Mouse (Mus musculus) thymus, postnatal 4 days (tissue): Measurements from ENCODE around the gene Erg28.

Experiments used
- DNase-seq: peaks from one replicate; pipeline ENCODE4 v3.0.0; 2021

Gene Erg28

DNA sequence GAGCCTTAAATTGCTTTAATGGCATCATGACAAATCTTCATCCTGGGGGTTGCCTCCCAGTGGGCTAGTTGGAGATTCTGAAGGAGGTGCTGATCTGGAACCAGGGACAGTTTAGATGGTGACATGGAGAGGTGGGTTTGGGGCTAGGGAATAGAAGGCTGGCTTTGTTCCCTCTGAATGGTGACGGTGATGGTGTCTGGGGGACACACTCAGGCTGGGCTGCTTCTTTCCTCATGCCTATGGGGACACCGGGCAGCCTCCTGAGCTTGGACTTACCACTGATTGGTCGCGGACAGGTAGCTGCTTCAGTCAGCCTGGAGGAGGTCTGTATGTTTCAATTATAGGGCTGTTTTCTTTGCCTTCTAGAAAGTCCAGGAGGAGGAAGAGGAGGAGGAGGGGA is 12.7 kb downstream of the Erg28 start:
- DNase-seq = no peak

DNA sequence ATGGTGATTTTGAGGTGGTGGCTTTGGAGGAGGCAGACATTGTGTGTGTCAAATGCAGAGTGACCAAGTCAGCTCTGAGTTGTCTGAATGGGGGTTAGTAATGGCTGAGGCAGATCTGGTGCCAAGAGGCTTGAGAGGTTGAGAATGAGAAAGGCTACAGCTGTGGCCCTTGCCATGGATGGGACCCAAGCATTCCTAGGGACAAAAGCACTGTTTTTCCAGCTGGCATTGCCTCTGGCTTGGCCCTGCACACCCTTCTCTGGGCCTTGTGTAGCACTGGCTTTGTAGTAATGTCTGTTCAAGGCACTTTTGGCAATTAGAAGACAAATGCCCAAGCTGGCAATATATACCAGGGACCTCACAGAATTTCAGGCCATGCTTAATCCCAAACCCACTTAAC is 13.4 kb downstream of the Erg28 start:
- no peak for DNase-seq

DNA sequence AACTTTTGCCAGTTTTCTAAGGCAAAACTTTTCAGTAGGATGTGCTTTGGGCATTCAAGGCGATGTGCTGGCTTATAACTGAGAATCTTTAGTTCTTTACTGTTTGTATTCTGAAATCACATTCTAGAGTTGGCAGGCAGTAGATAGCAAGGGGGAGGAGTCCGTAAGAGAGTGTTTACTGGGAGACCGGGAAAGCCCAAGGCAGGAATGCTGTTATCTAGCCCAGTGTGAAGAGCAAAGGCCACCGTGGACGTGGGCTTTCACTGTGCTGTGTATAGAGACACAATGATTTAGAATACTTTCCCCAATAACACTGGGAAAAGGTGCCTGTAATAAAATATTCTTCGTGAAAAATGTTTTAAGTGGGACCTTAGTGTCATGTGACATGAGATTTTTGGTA is 14.6 kb downstream of the Erg28 start:
- DNase-seq = no peak

DNA sequence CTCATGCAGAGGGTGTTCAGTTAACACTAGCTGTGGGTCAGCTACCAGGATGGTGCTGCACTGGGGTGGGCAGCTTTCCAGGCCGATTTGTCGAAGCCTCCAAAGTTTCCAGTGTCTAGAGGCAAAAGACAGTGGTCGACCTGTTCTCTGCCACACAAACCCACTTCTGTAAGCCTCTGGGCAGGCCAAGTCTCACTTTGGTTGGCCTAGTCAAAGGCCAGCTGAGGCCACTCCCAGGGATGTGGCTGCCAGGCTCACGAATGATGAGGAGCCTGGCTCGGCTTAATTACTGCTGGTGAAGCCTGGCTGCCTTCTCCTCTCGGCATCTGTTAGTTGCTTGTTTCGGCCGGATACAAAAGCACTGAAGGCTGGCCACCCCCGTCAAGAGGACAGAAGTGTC is 24.3 kb downstream of the Erg28 start:
- DNase-seq = no peak

DNA sequence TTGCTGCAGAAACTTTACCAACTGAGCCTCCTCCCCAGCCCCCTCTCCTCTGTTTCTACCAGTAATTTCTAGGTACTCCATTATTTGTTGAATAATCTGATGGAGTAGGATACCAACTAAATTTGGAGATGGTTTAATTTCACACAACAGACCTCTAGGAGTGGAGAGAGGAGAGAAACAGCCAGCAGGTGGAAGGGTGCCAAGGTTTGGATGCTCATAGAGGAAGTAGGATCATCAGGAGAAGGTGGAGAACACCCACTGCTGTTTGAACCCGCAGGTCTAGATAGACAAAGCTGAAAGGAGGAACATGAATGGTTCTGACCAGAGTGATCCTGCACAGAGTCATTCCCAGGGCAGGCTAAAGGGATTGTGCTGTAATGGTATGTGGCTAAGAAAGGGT is 28.8 kb downstream of the Erg28 start:
- DNase-seq = no peak

DNA sequence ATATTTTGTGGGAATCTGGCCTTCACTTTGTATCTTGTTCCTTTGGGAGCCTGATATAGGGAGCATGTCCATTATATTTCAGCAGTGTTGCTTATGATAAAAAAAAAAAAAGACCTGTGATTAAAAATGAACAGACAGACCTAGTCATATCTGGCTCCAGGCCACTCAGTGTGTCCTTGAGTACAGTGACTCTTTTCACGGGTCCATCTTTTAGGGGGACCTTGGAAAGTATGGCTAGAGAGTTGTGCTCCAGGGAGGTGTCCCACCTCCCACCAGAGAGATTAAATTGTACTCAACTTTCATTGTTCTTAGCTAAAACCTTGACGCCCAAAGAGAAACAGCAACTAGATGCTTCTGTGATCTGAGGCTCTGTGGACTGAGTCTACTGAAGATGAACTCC is 30.3 kb downstream of the Erg28 start:
- DNase-seq = no peak

DNA sequence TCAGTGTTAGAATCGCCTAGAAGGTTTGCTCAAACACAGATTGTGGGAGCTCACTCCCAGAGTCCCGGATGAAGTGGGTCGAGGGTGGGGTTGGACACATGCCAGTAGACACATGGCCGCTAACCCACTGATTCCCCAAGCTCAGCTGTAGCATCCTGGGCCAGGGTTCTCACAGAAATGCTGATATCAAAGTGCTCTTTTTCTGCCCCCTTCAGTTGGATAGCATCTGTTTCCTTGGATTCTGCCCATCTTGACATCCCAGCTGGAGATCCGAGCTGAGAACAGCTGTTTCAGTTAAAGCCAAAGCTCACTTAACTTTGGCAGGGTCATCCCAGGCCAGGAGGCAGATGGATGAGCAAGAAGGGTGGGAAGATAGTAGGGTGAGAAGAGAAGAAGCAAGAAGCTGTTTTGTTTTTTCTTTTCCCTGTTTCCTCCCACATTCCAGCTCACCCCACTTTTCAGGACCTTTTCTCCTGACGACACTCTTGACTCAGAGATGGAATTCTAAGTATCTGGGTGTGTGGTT is 31.5 kb downstream of the Erg28 start:
- no peak for DNase-seq

DNA sequence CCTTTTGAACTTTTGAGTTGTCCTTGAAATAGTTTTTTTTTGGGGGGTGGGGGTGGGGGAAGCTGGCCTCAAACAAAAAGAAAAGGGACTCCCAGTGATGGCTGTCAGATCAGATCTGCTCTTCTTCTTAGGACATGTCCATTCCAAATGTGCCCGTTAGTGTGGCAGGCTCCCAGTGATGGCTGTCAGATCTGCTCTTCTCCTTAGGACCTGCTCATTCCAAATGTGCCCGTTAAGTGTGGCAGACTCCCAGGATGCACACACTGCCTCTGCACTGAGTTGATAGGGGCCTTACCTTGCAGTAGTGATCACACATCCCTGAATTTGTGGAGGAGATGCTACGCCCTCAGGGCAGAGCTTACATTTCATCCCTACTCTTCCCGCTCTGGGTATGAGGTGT is 32.2 kb downstream of the Erg28 start:
- no peak for DNase-seq

DNA sequence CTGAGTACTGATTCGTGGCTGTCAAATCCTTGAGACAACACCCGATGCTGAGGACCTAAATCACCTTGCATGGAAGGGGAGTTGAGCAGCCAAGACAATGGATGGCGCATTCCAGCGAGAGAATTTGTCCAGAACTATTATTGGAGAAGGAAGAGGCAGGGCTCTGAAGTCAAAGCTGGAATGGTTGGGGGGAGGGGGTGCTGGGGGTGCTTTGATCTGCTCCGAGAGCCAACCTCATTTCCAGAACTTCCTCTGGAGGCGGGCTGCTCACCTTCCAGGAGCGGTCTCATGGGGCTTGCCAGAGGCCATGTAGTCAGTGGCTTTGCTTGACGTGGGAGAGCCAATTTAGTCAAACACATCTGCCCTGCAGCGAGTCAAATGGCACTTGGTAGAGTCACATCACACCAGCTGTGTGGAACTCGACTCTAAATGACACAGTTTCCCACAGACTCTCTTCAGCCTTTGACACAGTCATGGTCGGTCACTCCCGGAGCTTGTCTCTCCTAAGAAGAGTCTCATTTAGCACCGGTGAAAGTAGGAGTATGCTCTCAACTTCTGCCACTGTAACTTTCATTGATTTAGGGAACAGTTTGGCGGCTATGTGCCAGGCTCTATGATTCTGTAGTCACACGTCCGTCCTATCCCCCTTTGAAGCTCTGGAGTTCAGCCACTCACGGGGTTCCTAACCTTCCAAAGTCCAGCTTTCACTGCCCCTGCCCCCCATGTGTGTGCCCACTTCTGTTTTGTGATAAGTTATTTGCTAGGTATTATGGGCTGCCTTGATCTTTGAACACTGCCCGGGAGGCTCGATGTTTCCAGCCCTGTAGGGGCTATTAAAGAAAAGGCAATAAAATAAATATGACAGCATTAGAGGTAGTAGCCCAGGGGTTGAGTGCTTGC is 39.2 kb downstream of the Erg28 start:
- no peak for DNase-seq

DNA sequence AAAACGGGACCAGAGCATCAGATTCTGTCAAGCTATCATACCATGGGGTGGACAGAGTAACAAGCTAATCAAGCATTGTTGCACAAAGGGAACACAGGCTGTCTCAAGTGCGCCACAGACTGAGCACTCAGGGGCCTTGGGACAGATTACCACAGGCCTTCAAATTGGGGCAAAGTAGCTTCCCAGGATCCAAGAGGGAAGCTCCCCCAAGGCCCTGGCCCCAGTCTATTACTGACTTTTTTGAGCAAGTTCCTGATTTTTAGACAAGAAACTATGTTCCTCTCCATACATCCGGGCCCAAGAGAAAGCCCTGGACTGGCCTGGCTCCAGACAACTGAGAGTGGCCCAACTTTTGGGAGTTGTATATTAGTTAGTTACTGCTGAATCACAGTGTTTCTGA is 42.7 kb downstream of the Erg28 start:
- no peak for DNase-seq

DNA sequence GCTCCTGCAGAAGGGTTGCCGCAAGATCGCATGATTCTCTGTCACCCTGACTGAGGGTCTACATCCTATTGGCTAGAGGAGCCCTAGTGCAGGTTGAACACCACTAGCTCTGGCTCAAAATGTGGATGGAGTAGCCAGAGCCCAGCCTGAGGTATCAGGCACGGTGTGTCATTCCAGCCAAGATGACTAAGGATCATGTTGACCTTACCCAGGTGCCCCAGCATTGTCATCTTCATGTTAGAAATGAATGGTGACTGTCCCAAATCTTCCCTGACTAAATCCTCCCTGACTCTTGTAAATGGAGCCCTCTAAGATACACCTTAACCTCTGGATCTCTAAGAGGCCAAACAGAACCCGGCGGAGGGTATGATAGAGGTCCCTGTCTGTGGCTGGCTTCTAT is 44.6 kb downstream of the Erg28 start:
- DNase-seq = no peak

DNA sequence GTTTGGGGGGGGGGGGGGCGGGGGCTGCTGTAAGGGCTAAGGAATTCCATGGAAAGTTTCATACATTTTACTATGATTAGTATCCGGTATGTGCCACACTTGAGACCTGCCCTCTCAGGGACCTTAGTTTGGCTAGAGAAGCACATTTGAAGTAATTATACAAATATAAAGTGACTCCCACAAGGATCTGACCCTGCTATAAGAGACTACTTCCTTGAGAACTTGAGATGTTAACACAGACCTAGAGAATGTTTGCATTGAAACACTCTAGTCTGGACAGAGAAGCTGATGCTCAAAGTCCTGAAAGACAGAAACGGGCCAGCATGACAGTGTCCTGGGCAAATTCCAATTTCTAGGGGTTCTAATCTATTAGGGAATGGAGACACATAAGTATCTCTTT is 45.4 kb downstream of the Erg28 start:
- DNase-seq = no peak

DNA sequence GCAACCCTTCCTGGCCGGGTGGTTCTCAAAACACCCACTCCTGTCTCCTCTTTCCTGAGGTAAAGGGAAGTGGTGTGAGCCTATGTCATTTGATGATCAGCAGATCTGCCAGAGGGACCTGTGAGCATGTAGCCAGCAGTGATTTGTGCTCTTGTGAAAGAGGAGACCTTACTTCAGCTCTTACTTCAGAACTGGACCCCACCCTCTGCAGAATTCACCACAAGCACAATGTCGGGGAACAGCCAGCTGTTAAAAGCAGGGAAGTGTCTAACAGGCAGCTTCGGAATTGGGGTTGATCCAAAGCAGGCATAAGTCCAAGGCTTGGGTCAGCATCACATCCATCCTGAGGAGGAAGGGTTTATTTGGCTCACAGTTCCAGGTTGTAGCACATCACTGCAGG is 53.0 kb downstream of the Erg28 start:
- no peak for DNase-seq

DNA sequence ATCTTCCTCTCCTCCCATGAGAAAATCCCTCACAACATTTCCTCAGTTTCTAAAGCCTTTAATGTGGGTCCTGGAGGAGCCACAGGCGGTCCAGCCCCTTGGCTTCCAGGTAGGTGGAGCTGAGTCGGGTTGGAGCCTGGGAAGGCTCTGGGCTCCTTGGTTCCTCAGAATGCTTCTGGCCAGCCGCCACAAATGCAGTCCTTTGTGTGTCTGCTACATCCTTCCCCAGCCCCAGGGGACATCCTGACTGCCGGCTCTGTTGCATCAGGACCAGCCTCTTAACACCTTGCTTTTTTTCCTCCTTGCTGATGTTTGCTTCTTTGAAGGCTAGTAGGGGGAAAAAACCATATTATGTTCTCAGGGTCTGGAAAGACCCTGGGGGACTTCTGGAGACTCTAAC is 56.6 kb downstream of the Erg28 start:
- no peak for DNase-seq

DNA sequence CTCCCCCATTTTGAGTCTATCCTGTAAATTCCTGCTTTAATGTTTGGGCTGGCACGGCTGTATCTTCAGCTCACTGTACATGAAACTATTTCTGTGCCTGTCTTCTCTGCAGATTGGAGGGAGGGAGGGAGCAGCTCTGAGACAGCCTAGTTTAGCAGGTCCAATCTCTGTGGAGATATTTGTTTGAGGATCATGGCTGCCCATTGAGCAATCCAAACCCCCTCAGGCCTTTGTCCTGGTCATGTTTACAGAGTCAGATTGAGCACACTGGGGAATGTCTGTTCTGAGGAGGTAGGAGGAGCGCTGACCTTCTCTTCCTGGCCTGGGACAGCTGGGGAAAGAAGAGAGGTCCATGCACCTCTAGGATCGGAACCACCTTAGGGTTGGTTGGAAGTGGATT is 58.1 kb downstream of the Erg28 start:
- DNase-seq = no peak
